Comparison of ENCODE assay signal across 8 mouse cellular contexts in the genomic region with DNA sequence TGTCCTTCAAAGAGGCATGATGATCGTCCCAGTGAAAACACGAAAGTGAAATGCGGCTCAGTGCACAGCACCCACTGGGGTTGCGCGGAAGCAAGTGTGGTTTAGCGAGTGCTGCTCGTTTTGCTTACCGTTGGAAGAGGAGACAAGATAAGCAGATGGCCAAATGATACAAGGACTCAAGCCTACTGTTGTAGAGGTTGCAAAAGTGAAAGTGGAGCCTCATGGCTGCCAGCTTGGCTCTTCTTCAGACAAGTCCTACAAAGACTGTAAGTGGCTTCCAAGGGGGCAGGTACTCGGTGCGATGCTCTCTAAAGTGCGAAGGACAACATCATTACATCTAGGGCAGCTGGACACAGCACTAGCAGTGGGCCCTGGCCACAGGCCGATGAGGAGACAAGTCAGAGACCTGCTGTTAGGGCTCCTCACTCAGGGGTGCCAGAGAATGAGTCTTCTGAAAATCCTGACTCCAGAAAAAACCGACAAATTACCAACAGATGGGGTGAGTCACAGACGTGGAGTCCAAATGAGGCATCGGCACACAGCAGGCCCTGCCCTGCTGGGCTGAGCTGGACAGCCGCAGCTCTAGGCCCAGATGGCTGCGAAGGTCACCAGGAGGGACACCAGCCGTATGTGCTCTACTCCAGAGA.
A peak's percentile ranks its signal among the peaks of the same experiment; 100 is the strongest.
DNase-seq lines count a peak whose midpoint lies in the region; ATAC-seq and TF ChIP-seq lines count a peak whose summit lies in the region.

No protein-coding gene starts in this region.

- intact Hi-C loops in left cerebral cortex, postnatal 36 days (cut with DNase I) = no loop called here

- no peak overlapping the region for H3K9ac ChIP-seq in hindbrain, postnatal 0 days (replicated peaks; ENCODE audit: low read length)
- H3K9ac ChIP-seq in hindbrain, embryonic 13.5 days = no peak overlapping the region
- H3K9ac ChIP-seq in forebrain, embryonic 14.5 days (ENCODE audit: low read length) = no peak overlapping the region

- H3K9me3 ChIP-seq in hindbrain, postnatal 0 days (ENCODE audit: low read length) = no peaks in the 10 kb centered on the region
- no peaks in the 10 kb centered on the region for H3K9me3 ChIP-seq in hindbrain, embryonic 13.5 days
- no peaks in the 10 kb centered on the region for H3K9me3 ChIP-seq in forebrain, embryonic 14.5 days (replicated peaks; ENCODE audit: control insufficient read depth, low read length)

- TF ChIP-seq POLR2A in embryonic fibroblast, embryonic 13.5 days (IDR thresholded peaks at IDR 0.05; ENCODE audit: low read depth, low read length) = no peak
- TF ChIP-seq POLR2A in lung, adult 2 months (IDR thresholded peaks at IDR 0.05; ENCODE audit: borderline replicate concordance, extremely low read depth, low read depth, low read length) = no peak

- H3K36me3 ChIP-seq in hindbrain, postnatal 0 days (ENCODE audit: insufficient read depth, low read length) = no peaks in the 10 kb centered on the region
- H3K36me3 ChIP-seq in hindbrain, embryonic 13.5 days = 0 out of 2 replicates have a peak, but pooled peaks cover 3% of the 10 kb centered on the region
- H3K36me3 ChIP-seq in forebrain, embryonic 14.5 days (ENCODE audit: control insufficient read depth, insufficient read depth, low read length) = no peaks in the 10 kb centered on the region

- H3K4me3 ChIP-seq in hindbrain, postnatal 0 days (ENCODE audit: low read length) = no peak overlapping the region
- no peak overlapping the region for H3K4me3 ChIP-seq in hindbrain, embryonic 13.5 days
- no peak overlapping the region for H3K4me3 ChIP-seq in embryonic fibroblast, embryonic 13.5 days (ENCODE audit: insufficient read depth, low read length)
- no peak overlapping the region for H3K4me3 ChIP-seq in forebrain, embryonic 14.5 days (ENCODE audit: low read depth, low read length)
- H3K4me3 ChIP-seq in lung, adult 2 months (replicated peaks; ENCODE audit: extremely low read depth, low read depth, low read length) = no peak overlapping the region

- no peak overlapping the region for H3K4me2 ChIP-seq in hindbrain, postnatal 0 days (ENCODE audit: low read depth, low read length)
- H3K4me2 ChIP-seq in hindbrain, embryonic 13.5 days = no peak overlapping the region
- no peak overlapping the region for H3K4me2 ChIP-seq in forebrain, embryonic 14.5 days (ENCODE audit: low read length)

- TF ChIP-seq CTCF in hindbrain, postnatal 0 days (IDR thresholded peaks at IDR 0.05; ENCODE audit: low read depth) = no peak
- TF ChIP-seq CTCF in embryonic fibroblast, embryonic 13.5 days (IDR thresholded peaks at IDR 0.05; ENCODE audit: borderline replicate concordance, insufficient read depth, low read length) = no peak
- TF ChIP-seq CTCF in lung, adult 2 months (IDR thresholded peaks at IDR 0.05; ENCODE audit: insufficient read depth, low read length) = no peak

- peak overlapping the region; percentile 37; the same call in 1 of the 2 replicates for H3K27ac ChIP-seq in hindbrain, postnatal 0 days
- H3K27ac ChIP-seq in hindbrain, embryonic 13.5 days = no peak overlapping the region
- peak overlapping the region; percentile 74 for H3K27ac ChIP-seq in embryonic fibroblast, embryonic 13.5 days (ENCODE audit: insufficient read depth, low read length)
- H3K27ac ChIP-seq in forebrain, embryonic 14.5 days (ENCODE audit: low read depth, low read length) = no peak overlapping the region

- peak; percentile 89 for ATAC-seq in hindbrain, postnatal 0 days
- ATAC-seq in hindbrain, embryonic 13.5 days (ENCODE audit: low FRiP score) = no peak
- ATAC-seq in forebrain, embryonic 14.5 days = no peak

- no peaks in the 10 kb centered on the region for H3K27me3 ChIP-seq in hindbrain, postnatal 0 days (ENCODE audit: insufficient read depth, low read length)
- no peaks in the 10 kb centered on the region for H3K27me3 ChIP-seq in hindbrain, embryonic 13.5 days
- no peaks in the 10 kb centered on the region for H3K27me3 ChIP-seq in forebrain, embryonic 14.5 days (replicated peaks; ENCODE audit: control insufficient read depth, insufficient read depth, low read length)

- WGBS in hindbrain, postnatal 0 days = 67% methylated on average over 18 of the region's 18 CpGs
- WGBS in hindbrain, embryonic 13.5 days = 83% methylated on average over 18 of the region's 18 CpGs
- 95% methylated on average over 18 of the region's 18 CpGs for WGBS in forebrain, embryonic 14.5 days
- WGBS in lung, adult 2 months = 82% methylated on average over 18 of the region's 18 CpGs

- no peaks in the 10 kb centered on the region for H3K4me1 ChIP-seq in hindbrain, postnatal 0 days (ENCODE audit: insufficient read depth, low read length)
- no peaks in the 10 kb centered on the region for H3K4me1 ChIP-seq in hindbrain, embryonic 13.5 days (replicated peaks)
- peaks cover 13% of the 10 kb centered on the region for H3K4me1 ChIP-seq in embryonic fibroblast, embryonic 13.5 days (ENCODE audit: control insufficient read depth, insufficient read depth, low read length)
- H3K4me1 ChIP-seq in forebrain, embryonic 14.5 days (ENCODE audit: control insufficient read depth, insufficient read depth, low read length) = no peaks in the 10 kb centered on the region
- H3K4me1 ChIP-seq in lung, adult 2 months (ENCODE audit: control insufficient read depth, insufficient read depth, low read length) = no peaks in the 10 kb centered on the region

- peak; percentile 49 for DNase-seq in hindbrain, postnatal 0 days (ENCODE audit: low spot score)
- DNase-seq in adrenal gland, adult 8-10 months = peak; percentile 23
- DNase-seq in left cerebral cortex, postnatal 36 days (ENCODE audit: low spot score in 2 of 2) = peak; percentile 17 to 31
- DNase-seq in forebrain, embryonic 14.5 days (ENCODE audit: low spot score) = no peak
- no peak for DNase-seq in testis, postnatal 10 days (ENCODE audit: low spot score)
- no peak for DNase-seq in lung, adult 2 months

Comparison
In these comparisons a context has a peak if more than half of its experiments do, and no peak if none do; other contexts are left out.
1. H3K27ac ChIP-seq: peak in hindbrain, postnatal 0 days (single experiment) and embryonic fibroblast, embryonic 13.5 days (single experiment); none in hindbrain, embryonic 13.5 days (single experiment) and forebrain, embryonic 14.5 days (single experiment).
2. DNase-seq: peak in hindbrain, postnatal 0 days (single experiment), adrenal gland, adult 8-10 months (single experiment) and left cerebral cortex, postnatal 36 days (2 of 2); none in forebrain, embryonic 14.5 days (single experiment), testis, postnatal 10 days (single experiment) and lung, adult 2 months (single experiment).